Mouse (Mus musculus): ENCODE measurements around the gene Arhgap8. TPM values are rescaled to one million over a fixed set of nuclear protein-coding genes. Genes with fewer than 3 reads are reported as not detected.
"Not testable (repeated sequence)": the region's sequence is repeated elsewhere in the genome, so short reads cannot be mapped to it uniquely, and the experiment has no call there.

Arhgap8 gene
- total RNA-seq, 2 experiments from 2014 or later: not detected

- ATAC-seq (replicated peaks; ENCODE audit: low FRiP score, poor library complexity, severe bottlenecking): no peak
Measured at GRCm38 (mm10) chr15:84729685-84730084, 9.8 kb downstream of the Arhgap8 start.

GRCm38 (mm10) chr15:84730893-84731292, 11.0 kb downstream of the Arhgap8 start:
- ATAC-seq (replicated peaks; ENCODE audit: low FRiP score, poor library complexity, severe bottlenecking): no peak

GRCm38 (mm10) chr15:84731676-84732424, 12.0 kb downstream of the Arhgap8 start:
- ATAC-seq (replicated peaks; ENCODE audit: low FRiP score, poor library complexity, severe bottlenecking): no peak

- no peak for ATAC-seq (replicated peaks; ENCODE audit: low FRiP score, poor library complexity, severe bottlenecking)
Measured at GRCm38 (mm10) chr15:84732425-84732749, 12.5 kb downstream of the Arhgap8 start.

DNA sequence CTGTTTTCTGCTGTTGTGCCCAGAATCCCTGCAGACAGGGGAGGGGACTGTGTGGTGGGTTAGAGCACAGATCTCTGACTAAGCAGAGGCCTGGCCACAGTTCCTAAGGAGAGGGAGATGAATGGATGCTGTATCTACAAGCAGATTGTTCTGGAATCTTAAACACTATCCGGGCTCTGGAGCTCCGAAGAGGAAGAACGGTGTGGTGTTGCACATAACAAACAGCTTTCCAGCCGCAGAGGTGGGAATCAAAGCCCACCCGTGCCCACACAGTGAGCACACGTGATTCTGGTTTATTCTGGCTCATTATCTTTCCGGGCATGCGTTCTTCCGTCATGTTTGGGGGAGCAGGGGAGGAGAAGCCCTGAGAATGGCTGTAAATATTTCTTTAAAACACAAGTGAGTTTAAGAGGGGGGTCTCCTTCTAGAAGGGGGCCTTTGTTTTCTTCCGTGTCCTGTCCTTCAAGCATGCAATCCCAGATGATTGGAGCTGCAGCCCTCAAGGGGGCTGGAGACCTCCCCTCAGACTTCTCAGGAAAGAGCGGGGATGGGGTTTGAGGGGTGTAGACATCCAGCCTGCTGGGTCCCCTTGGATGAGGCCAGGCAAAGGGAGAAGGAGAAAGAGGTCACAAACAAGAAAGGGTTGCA, 16.6 kb downstream of the Arhgap8 start:
- no peak for ATAC-seq (replicated peaks; ENCODE audit: low FRiP score, poor library complexity, severe bottlenecking)

DNA sequence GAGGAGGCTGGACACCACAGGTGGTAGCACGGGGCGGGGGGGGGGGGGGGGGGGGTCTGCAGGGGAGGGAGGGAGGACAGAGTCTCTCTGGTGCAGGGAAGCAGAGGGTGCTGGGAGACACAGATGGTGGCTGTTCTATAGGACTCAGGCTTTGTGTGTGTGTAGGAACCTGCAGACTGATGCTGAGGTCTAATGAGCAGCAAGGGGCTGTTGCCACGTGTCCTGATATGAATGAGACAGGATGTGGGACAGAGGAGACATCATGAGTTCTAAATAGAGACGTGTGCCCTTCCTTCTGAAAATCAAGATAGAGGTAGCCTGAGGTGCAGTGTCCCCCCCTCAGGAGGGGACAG, 17.1 kb downstream of the Arhgap8 start:
- no peak for ATAC-seq (replicated peaks; ENCODE audit: low FRiP score, poor library complexity, severe bottlenecking)

DNA sequence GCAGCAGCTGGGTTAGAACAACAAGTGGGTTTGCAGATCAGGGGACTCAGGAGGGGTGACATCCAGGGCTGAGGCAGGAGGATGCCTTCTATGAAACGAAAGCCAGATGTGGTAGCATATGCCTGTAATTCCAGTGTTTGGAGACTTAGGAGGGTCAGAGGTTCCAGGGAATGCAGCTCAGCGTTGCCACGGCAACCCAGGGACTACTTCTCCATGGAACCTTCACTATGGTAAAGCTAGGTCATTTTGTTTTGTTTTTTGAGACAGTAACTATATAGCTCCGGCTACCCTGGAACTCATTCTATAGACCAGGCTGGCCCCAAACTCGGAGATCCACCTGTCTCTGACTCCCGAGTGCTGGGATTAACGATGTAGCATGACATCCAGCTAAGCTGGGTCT, 18.4 kb downstream of the Arhgap8 start:
- ATAC-seq (replicated peaks; ENCODE audit: low FRiP score, poor library complexity, severe bottlenecking): no peak

DNA sequence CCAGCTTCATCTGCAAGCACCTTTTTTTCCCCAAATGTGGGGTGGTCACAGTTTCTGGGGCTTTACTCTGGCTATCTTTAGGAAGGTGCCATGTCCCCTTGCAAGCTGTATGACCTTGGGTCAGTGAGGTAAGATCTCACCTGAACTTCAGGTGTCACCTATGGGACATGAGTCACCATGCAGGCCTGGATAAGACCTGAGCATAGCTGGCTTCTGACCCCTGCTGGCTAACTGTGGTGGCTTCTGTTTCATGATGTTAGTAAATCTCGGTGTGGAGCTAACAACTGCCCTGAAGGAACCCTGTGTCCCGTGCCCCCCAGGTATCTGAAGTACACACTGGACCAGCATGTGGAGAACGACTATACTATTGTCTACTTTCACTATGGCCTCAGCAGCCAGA, 21.7 kb downstream of the Arhgap8 start:
- ATAC-seq (replicated peaks; ENCODE audit: low FRiP score, poor library complexity, severe bottlenecking): no peak

DNA sequence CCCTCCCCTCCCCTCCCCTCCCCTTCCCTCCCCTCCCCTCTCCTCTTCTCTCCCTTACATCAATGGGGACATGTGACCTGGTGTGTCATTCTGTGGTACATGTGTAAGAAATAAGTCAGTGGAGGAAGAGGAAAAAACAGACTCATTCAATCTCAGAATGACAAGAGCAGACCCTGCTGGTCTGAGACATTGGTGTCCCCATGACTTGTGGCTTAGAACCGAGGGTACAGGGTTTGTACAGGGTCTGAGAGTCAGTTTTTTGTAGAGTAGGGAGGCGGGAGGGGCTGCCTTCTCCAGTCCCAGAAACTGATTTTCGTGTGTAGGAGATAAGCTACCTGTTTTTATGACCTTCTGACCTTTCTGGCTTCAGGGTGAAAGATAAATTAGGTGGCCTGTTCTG, 23.5 kb downstream of the Arhgap8 start:
- ATAC-seq (replicated peaks; ENCODE audit: low FRiP score, poor library complexity, severe bottlenecking): no peak

GRCm38 (mm10) chr15:84744308-84744707, 24.5 kb downstream of the Arhgap8 start:
- ATAC-seq (replicated peaks; ENCODE audit: low FRiP score, poor library complexity, severe bottlenecking): no peak

GRCm38 (mm10) chr15:84745831-84746230, 26.0 kb downstream of the Arhgap8 start:
- no peak for ATAC-seq (replicated peaks; ENCODE audit: low FRiP score, poor library complexity, severe bottlenecking)

GRCm38 (mm10) chr15:84754987-84755386, 35.1 kb downstream of the Arhgap8 start:
- ATAC-seq (replicated peaks; ENCODE audit: low FRiP score, poor library complexity, severe bottlenecking): peak; percentile 68

- ATAC-seq (replicated peaks; ENCODE audit: low FRiP score, poor library complexity, severe bottlenecking): no peak
Measured at GRCm38 (mm10) chr15:84756426-84756825, 36.6 kb downstream of the Arhgap8 start.

GRCm38 (mm10) chr15:84758493-84758892, 38.6 kb downstream of the Arhgap8 start:
- no peak for ATAC-seq (replicated peaks; ENCODE audit: low FRiP score, poor library complexity, severe bottlenecking)

- ATAC-seq (replicated peaks; ENCODE audit: low FRiP score, poor library complexity, severe bottlenecking): no peak
Measured at GRCm38 (mm10) chr15:84762712-84763422, 43.0 kb downstream of the Arhgap8 start.

DNA sequence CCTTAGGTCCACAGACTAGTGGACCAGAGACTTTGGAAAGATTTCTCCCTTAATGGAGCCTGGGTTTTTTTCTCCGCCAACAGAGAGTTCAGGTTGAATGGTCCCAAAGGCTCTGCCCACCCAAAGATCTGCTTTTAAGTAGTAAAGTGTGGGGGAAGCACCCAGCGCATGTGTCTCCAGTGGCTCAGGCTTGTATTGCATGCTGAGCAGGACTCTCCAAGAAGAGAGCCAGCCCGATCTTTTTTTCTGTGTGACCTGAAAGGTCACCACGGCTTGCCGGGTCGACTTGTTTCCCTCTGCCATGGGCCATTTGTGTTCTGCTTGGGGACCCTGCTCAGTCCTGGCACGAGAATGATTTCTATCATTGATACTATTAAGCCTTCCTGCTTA, 43.6 kb downstream of the Arhgap8 start:
- ATAC-seq (replicated peaks; ENCODE audit: low FRiP score, poor library complexity, severe bottlenecking): no peak

DNA sequence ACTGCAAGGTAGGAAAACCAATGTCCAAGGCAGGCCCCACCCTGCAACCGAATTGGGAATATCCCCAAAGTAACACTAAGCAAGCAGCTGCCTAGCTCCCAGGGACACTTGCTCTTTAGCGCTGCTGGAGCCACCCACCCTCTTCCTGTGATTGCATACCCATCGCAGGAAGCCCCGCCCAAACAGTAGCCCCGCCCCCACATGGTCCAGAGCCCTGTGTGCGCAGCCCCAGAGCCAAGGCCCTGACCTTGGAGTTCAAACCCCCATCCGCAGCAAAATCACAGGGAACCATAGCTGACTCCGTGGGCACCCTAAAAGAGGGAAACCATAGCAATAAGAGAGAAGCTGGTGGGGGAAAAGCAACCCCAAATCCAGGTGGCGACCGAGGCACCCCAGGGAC, 46.8 kb downstream of the Arhgap8 start:
- ATAC-seq (replicated peaks; ENCODE audit: low FRiP score, poor library complexity, severe bottlenecking): no peak

- ATAC-seq (replicated peaks; ENCODE audit: low FRiP score, poor library complexity, severe bottlenecking): not testable (repeated sequence)
Measured at GRCm38 (mm10) chr15:84768531-84768930, 48.7 kb downstream of the Arhgap8 start.

- no peak for ATAC-seq (replicated peaks; ENCODE audit: low FRiP score, poor library complexity, severe bottlenecking)
Measured at GRCm38 (mm10) chr15:84769641-84770341, 49.9 kb downstream of the Arhgap8 start.

Data from erythroblast, adult 5-6 weeks (primary cell).